Mouse (Mus musculus) lung, postnatal 14 days (tissue): ENCODE data around the gene Maml3.

Experiments
- DNase-seq: peaks from one replicate; pipeline ENCODE4 v3.0.0; 2021

Maml3 gene

DNA sequence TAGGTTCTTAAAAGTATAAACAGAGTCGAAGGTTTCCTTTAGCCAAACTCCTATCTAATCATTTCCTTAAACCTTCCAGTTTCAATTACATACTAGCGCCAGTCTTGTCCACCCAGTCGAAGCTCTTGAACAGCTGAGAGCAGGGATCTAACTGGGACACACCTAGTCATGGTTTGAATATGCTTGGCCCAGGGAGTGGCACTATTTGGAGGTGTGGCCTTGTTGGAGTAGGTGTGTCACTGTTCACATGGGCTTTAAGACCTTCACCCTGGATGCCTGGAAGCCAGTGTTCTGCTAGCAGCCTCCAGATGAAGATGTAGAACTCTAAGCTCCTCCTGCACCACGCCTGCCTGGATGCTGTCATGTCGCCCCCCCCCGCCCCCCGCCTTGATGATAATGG lies 244.4 kb downstream of the Maml3 start:
- no peak for DNase-seq

DNA sequence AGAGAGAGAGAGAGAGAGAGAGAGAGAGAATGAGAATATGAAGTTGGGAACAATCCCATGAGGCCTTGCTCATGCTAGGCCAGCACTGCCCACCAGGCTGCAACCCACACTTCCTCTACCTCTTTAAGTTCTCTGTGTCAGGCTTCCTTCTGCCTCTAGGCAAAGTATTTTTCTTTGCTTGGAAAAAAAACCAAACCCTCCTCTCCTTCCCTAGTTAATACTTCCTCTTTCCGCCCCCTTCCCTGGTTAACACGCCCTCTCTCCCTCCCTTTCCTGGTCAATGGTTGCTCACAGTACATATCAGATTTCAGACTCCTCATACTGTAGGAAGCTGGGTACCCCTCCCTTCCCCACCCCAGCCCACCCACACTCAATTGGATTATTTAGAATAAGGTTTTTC lies 245.7 kb downstream of the Maml3 start:
- DNase-seq, result no peak

DNA sequence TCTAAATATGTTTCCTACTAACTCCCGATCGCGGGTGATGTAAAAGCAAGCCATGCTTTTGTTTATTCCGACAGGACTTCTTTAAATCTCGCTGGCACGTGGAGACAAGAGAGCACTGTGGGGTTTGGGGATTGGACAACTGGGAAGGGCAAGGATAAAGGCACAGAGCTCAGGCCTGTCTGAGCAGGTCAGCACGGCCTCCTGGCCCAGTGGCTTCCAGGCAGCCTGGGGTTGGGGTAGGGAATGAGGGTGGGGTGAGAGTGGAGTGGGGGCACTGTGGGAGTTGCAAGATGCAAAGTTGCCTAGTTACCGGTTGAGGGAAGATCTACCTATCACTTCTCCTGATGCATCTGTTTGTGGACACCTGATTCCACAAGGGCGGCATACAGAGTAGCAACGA lies 250.7 kb downstream of the Maml3 start:
- no peak for DNase-seq

DNA sequence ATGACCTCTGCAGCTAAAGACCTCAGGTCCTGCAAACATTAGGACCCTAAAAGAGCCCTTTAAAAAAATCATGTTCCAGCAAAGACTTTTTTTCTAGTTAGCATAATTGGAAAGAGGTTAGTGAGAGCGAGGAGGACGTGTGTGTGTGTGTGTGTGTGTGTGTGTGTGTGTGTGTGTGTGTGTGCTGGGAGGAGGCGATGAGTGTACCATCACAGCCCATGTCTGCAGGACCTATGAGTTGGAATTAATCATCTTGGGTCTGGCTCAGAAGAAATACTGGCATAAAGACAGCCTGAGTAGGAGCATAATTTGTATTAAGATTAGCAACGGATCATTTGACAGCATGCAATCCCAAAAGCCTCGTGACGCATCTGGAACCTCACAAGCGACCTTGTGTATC lies 251.3 kb downstream of the Maml3 start:
- DNase-seq, result no peak

DNA sequence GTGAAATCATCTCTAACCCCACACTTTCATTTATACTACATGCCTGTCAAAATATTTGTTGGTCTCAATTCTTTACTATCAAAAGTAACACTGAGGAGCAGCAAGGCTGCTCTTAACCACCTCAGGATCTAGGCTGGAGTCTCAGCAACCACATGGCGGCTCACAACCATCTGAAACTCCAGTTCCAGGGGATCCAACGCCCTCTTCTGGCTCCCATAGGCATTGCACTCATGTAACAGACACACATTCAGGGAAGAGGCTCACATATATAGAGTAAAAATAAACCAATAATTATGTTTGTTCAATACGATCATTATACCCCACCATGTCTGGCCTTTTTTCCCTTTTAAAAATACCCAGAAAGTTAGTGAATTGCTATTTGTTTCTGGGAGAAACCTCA lies 252.2 kb downstream of the Maml3 start:
- no peak for DNase-seq

DNA sequence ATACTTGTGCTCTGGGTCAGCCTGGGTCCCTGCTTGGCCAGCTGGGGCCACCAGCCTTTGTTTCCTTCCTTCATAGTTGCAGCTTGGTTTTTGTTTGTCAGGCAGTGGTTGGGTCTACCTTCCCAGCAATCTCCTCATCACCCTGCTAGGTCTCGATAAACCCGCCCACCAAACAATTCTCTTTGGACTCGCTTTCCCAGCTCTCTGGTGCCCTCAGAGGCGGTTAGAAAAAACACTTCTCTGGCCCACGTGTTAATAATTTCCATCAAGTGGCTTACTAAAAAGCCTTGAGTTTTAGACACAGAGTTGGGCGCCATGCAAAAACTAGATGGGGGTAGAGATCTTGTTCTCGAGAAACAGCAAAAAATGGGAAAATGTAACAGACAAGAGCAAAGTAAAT lies 253.3 kb downstream of the Maml3 start:
- DNase-seq, result no peak

DNA sequence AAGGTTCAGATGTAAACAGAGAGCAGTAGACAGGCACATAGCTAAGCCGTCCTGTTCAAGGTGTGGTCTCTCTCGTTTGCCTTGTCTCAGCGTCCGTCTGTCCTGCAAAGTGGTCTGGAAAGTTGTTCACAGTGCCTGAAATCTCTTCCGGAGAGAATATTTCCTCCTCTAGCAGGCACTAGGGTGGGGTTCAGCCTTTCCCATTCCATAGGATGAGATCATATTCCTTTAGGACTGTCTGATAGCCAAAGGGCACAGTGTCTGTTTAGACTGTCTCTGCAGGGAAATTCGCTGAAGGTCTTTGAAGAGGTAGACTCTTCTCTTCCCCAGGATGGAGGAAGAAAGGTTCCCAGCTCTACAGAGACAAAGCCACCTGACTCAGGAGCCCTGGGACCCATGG lies 255.4 kb downstream of the Maml3 start:
- DNase-seq, result no peak

DNA sequence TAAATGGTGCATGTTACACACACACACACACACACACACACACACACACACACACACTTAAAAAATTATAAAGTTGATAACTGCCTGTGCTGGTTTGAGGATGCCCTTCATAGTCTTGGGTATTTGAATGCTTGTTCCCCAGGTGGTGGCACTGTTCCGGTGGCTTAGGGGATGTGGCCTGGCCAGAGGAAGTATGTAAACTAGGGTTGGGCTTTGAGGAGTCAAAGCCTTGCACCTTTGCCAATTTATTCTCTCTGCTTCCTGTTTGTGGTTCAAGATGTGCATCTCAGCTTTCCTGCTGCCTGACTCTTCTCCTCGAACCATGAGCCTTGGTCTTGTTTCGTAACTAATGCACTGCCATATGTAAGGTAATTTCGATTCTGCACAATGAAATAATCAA lies 257.6 kb downstream of the Maml3 start:
- no peak for DNase-seq

DNA sequence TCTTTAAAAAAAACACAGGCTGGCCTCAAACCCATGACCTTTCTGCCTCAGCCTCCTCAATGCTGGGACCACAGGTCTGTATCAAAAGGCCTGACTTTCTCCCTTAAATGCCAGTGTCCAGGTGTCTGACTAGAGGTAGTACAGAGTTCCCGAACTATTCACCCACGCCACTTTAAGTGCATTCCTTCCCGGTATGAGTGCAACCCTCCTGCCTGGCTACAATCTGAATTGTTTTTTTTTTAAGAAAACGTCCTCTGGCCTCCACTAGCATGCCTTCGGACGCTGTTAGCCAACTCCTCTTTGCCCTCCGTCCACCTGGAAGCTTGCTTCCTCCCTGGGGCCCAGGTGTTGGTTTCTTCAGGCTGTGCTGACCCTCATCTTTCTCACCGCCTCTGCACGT lies 260.6 kb downstream of the Maml3 start:
- DNase-seq, result no peak

DNA sequence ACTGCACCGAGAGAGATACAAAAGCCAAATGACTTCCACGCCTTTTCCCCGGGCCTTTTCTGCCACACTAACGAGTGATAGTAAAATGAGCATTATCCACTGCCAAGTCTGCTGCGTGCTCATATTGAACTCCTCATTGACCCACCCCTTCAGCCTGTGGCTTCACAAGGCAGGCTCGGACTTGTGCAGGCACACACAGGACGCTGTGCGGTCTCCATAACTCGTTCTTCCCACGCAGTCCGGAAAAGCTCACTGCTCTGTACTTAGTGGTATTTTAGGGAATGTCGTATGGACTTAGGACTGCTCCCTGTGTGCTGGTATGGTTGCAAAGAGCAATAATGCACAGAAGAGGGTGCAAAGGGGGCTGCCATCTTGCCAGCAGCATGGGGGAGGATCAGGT lies 262.7 kb downstream of the Maml3 start:
- no peak for DNase-seq

DNA sequence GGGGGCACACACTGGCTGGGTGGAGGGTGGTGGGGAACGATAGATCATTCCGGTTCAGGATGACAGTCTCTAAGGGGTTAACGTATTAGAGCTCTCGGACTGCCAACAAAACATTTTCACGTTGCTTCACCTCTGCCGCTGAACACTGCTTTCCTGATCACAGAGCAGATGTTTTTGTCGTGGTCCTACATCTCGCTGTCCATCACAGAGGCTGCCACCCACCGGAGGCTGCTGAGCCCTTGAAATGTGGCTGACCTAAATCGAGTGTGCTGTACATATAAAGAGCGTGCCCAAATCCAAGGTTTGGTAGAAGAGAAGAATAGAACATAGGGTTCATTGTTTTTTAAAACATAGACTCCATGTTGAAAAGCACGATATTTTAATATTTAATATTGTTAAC lies 263.3 kb downstream of the Maml3 start:
- no peak for DNase-seq

DNA sequence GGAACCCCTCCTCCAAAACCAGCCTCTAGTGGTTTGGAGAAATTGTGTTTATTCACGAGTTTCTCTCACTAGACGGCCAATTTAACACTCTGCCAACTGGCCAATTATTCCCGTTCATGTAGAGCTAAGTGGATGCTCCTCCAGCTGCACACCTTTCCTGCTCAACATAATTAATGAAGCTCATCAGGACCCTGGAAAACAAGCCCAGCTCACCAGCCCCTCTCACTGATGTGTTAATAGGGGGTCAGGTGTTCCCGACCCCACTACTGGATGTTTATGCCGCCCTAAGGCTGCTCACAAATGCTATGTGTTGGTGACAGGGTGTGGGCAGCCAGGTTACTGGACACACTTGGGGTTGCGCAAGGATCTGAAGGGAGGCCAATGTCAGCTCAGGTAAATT lies 263.7 kb downstream of the Maml3 start:
- DNase-seq, result no peak

DNA sequence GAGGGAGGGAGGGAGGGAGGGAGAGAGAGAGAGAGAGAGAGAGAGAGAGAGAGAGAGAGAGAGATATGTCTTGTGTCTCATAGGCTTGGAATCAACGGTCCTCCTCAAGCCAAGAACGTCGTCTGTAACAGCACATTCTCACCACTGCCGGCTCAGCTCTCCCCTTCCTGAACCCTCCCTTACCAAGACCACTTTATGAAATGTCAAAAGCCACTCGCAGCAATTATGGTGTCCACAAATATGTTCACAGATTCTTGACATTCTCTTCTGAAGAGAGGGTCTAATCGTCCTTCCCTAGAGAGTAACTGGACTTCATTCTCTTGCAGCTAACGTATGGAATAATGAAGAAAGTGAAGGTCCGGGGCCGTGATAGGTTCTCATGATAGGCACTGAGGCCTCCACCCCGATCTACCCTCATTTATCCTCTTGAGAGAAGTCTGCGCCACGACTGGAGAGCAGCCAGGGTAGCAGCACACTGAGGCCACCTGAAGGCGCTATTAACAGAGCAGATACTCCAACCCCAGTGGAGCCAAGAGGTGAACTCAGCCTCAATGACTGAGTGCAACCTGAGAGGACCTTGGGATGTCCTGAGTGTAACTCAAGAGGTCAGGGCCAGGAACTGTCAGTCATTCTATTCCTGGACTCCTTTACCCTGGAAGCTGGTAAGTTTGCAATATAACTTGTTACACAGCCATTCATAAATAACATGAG lies 264.6 kb downstream of the Maml3 start:
- DNase-seq, result no peak

DNA sequence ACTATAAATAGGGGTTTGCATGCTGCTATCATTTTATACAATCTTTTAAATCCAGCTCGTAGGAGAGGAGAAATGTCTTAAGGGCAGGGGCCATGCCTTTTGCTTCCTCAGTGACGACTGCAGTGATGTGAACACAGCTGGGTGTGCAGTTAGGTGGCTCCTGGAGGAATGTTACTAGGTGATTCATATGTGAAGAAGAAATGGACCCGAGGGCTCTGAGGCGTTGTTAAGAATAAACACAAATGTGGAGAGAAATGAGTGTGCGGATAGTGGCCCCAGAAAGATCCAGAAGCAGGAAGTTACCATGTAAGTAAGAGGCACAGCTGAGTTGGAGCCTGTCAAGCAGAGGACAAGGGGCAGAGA lies 265.5 kb downstream of the Maml3 start:
- DNase-seq, result no peak

DNA sequence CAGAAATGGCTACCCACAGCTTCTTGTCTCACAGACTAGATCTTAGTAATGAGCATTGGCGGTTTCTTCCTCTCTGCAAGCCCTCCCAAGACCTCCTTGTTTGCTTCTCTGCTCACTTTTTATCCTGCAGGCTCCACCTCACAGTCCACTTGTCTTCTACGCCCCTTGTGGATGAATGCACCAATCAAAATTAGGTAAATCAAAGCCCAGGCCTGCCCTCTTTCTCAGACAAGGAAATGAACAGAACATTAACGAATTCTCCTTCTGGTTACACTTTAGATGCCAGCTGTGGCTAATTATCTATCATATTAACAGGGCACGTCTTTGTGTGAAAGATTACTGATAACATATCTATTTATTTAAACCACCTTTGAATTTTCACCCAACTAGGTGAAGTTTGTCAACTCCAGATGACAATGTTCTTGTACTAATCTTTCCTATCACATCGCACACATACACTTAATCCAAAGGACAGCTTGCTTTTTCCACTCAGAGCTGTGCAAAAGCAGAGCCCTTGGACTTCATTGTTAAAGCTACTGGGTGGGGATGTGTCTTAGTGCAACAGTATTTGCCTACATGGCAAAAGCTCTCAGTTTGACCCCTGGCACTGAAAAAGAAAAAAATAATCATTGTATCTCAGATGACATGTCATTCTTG lies 266.1 kb downstream of the Maml3 start:
- DNase-seq, result no peak

DNA sequence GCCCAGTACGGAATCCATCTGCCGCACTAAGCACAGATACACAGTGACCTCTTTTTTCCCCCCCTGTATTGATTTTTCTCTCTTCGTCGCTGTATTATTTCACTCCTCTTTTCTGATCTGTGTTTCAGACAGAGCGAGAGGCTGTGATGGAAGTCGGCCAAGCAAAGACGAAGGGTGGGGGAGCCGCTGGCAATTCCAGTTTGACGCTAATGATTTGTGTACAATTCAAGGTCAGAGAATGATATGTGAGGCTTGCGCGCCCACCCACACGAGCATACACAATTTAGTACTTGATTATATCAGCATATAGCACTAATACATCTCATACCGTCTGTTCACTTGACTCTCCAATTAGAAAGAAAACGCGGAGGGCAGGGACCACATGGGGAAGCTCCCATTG lies 271.9 kb downstream of the Maml3 start:
- peak; percentile 23 for DNase-seq

DNA sequence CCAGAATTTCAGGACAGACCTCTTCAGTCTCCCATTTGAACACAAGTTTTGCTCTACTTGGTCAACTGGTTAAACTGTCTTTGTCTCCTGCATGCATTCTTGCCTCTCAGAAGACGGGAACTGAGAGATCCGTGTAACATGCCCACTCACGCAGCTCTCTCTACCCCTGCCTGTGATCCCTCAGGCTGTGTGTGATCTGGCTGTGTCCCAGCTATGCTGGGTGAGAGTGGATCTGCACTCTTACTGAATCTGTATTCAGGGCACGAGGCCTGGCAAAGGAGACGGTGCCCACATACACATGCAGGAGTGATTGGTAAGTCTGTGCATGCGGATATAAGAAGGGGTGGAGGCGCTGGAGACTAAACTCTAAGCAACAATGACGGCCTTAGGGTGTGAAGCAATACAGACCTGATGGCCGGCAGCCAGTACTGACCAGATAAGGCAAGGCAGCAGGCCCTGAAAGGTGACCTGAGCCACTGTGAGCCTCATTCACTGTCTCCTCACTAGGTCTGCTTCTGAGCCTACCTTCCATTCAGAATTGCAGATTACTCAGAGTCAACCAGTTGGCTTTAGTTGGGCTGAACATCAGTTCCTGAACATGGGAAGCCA lies 274.0 kb downstream of the Maml3 start:
- no peak for DNase-seq

DNA sequence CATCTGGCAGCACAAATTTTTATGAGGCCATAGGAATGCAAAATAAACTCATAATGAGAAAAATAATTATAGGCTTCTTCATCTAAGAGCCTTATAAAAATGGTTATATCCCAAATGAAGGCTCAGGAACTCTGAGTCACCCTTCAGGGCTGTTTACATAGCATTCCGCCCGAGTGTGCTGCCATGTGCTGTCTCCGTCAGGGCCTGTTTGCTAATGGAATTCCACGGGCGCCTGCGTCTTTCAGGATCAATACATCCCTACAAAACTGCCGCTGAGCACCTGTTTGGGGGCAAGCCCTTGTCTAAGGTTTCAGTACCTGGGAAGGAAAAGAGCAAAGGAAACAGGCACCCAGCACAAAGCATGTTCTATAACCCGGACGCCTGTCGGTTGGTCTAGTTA lies 279.3 kb downstream of the Maml3 start:
- no peak for DNase-seq

DNA sequence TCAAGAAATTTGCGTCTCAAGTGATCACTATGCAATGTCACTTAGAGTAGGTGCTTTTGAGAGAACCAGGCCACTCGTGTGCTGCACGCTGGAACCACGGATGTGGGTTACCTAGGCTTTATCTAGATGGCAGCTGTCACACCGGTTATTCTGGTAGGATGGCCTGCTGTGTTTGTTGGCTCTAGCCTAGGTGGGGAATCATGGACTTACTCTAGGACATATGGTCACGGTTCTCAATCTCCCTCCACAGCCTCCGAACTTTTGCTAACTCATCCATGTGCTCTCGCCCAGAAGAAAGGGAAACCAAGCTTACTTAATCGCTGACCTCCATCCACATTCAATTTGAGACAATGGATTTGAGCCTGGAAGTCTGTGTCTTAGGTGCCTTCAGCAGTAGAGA lies 280.4 kb downstream of the Maml3 start:
- no peak for DNase-seq

DNA sequence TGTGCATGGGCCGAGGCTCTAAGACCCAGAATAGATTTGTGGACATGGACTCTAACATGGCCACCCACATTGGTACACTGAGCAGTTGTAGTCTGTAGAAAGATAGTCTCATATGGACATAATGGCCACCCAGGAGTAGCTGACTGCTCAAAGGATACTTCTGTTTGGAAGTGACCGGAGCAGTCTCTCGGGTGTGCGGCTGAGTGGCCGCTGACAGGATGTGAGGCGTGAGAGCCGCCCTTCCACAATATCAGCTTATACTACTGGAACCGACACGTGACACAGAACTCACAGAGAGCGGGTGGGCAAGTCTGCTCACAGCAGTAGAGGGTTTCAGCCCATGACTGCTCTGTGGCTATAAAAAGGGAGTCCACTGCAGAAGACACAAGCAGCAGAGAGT lies 283.3 kb downstream of the Maml3 start:
- no peak for DNase-seq

DNA sequence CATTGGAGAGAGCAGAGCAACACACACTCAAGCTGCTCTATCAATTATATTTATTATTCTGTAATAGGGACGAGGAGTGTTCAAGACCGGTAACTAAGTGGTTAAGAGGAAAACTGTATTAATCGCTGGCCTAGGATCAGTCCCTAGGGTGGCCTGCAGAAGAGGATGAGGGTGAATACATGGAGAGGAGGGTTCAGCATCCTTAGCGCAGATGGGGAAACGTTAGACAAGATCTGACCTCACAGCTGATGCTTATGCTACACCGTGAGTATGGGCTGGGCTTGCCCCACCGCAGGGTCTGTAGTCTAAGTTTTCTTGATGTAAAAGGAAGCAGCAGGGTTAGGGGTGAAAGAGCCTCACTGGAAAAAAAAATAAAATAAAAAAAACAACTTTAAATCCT lies 285.8 kb downstream of the Maml3 start:
- no peak for DNase-seq

DNA sequence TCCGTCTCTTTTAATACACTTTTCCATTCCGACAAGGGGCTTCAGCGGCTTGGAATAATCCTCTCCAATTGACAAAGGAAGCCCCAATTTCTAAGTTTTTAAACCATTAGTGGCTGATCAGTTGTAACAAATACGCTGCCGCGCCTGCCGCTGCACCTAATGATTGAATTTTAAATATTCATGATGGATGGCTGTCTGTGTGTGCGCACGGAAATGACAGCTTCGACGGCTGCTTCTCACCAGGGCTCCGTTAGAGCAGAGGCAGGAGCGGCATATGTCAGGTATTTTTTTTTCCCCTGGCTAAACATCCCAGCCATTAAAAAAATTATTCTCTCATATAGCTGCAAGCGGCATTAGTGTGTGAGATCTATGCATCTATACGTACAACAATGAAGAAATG lies 287.0 kb downstream of the Maml3 start:
- no peak for DNase-seq

DNA sequence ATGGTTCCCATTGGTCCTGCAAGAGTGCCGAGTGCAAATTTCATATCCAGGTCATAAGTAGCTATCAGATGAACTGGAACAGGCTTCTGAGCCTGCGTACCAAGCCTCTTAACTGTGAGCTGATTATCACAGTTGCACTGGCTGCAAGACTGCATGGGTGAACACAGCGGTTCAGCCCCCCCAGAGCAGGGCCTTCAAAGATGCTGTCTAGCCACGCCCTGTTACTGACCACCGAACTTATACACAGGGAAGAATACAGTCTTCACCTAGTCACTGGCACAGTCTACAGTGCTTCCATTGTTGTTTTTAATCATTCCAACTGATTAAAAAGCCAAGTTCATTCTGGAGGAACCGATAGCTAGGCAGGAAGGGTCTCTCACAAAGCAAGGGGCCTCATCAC lies 287.5 kb downstream of the Maml3 start:
- DNase-seq, result no peak

DNA sequence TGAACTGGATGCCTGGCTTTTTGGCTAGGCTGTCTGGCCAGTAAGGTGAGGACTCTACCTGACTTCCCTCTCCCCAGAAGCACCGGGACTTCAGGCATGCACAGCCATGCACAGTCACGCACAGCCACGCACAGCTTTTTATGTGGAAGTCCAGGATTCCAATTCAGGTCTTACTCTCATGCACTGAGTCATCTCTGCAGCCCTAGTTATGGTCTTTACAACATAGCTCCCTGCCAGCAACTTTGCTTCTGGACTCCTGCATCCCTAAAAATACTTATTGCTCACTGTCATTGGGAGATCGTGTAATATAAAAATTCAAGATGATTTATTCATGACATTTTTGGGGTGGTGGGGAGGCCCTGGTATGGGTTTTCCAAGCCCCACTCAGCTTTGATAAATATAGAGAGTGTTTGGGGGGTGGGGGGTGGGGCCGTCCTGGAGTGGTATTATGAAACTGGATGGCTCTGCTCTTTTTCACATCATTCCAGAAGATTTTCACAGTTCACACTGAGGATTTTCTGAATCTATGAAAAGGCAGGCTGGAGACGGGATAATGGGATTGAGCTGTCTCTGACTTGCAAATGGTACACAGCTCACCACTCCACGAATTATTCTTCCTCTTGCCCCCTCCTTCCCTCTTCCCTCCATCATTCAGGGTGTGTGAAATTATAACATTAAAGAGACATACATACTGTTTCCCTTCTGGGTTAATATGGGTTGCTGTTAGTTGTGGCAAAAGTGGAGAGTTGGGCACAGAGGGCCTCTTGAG lies 288.2 kb downstream of the Maml3 start:
- DNase-seq, result no peak
